Mouse (Mus musculus) small intestine, adult 2 months (tissue): Measurements from ENCODE around the gene Prkg1.

ENCODE experiments used
- CTCF ChIP-seq: fragments of 200-500 bp; IDR thresholded peaks from 2 replicates; pipeline ENCODE4 v1.5.1; 2012; ENCODE audit warnings: low read depth, mild to moderate bottlenecking, control low read depth, inconsistent platforms, low read length, moderate library complexity, mixed read lengths; ENCODE audit not compliant: insufficient replicate concordance, insufficient read length; ENCODE audit errors: extremely low read depth
- POLR2A ChIP-seq: fragments of 200-500 bp; IDR thresholded peaks from 2 replicates; pipeline ENCODE4 v1.6.1; 2012; ENCODE audit warnings: low read depth, mild to moderate bottlenecking, control low read depth, inconsistent platforms, low read length, moderate library complexity

DNA sequence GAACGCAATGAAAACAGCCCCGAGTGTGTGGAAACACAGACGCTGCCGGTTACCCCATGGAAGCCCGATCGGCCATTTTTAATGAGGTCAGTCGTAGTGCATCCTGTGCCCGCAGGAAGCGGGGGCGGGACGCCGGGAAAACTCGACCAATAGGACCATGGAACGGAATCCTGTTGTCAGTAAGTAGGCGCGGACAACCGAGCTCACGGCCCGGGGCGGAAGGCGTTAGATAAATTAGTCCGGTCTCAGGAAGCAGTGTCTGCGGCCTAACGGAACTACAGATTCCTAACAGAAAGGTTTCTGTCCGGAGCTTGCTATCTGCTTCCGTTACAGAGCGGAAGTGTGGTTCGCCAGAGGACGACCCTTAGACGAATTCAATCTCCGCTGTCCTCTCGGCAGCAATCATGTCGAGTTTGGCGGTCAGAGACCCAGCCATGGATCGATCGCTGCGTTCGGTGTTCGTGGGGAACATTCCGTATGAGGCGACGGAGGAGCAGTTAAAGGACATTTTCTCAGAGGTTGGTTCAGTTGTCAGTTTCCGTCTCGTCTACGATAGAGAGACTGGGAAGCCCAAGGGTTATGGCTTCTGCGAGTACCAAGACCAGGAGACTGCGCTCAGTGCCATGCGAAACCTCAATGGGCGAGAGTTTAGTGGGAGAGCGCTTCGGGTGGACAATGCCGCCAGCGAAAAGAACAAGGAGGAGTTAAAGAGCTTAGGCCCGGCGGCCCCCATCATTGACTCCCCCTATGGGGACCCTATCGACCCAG is 682.0 kb downstream of the Prkg1 start, which contains the start of gene Cstf2t:
- TF ChIP-seq POLR2A (no peak; the same call in 1 of the 2 replicates), CTCF (no peak)
